Mouse (Mus musculus) liver, embryonic 13.5 days (tissue): ENCODE results near the gene Gm45208. TPM values are rescaled to one million over a fixed set of nuclear protein-coding genes. Genes with fewer than 3 reads are reported as not detected.
"Not testable (repeated sequence)": the region's sequence is repeated elsewhere in the genome, so short reads cannot be mapped to it uniquely, and the experiment has no call there.

ENCODE experiments used
- ATAC-seq: fragments of 200-750 bp; cut with Nextera tagmentation; 2 replicates; pipeline ENCODE4 v1.8.0; 2017; ENCODE audit warnings: low read depth, mild to moderate bottlenecking, moderate number of reproducible peaks, moderate library complexity
- DNase-seq: peaks from one replicate; pipeline ENCODE4 v3.0.0; 2022
- H3K27ac ChIP-seq: fragments of 300-500 bp; sonication (generic); 2 replicates; pipeline ENCODE4 v1.5.1; 2015; ENCODE audit warnings: moderate library complexity, mild to moderate bottlenecking, inconsistent platforms
- H3K27me3 ChIP-seq: fragments of 300-500 bp; sonication (generic); 2 replicates; pipeline ENCODE4 v1.6.1; 2015; ENCODE audit warnings: mild to moderate bottlenecking, inconsistent platforms
- H3K36me3 ChIP-seq: fragments of 300-500 bp; sonication (generic); 2 replicates; pipeline ENCODE4 v1.6.1; 2015; ENCODE audit warnings: mild to moderate bottlenecking, inconsistent platforms
- H3K4me1 ChIP-seq: fragments of 300-500 bp; sonication (generic); replicated peaks from 2 replicates; pipeline ENCODE4 v1.6.1; 2015; ENCODE audit warnings: inconsistent platforms
- H3K4me2 ChIP-seq: fragments of 300-500 bp; sonication (generic); 2 replicates; pipeline ENCODE4 v1.6.1; 2015; ENCODE audit warnings: inconsistent platforms, mild to moderate bottlenecking, moderate library complexity
- H3K4me3 ChIP-seq: fragments of 300-500 bp; sonication (generic); replicated peaks from 2 replicates; pipeline ENCODE4 v1.5.1; 2015; ENCODE audit warnings: mild to moderate bottlenecking, inconsistent platforms
- H3K9ac ChIP-seq: fragments of 300-500 bp; sonication (generic); 2 replicates; pipeline ENCODE4 v1.6.1; 2015; ENCODE audit warnings: mild to moderate bottlenecking, inconsistent platforms
- H3K9me3 ChIP-seq: fragments of 300-500 bp; sonication (generic); replicated peaks from 2 replicates; pipeline ENCODE4 v1.6.1; 2016; ENCODE audit warnings: inconsistent platforms
- WGBS: fragments of 180-500 bp; shearing (Covaris S2); methylation state at CpG from one replicate; pipeline ENCODE4 v1.1.7; 2015; ENCODE audit not compliant: insufficient replicate concordance; 5-methylcytosine and 5-hydroxymethylcytosine counted together
- polyA plus RNA-seq: library from polyadenylated mRNA; unstranded; fragments of >200 nt; fragmentation: Nextera tagmentation; extraction: Ambion mirVana; gene quantifications from 2 replicates; pipeline ENCODE4 v1.2.1, GENCODE M21; 2015

Gene Gm45208
- polyA plus RNA-seq, 1 experiment from 2014 or later: 0.25 TPM

DNA sequence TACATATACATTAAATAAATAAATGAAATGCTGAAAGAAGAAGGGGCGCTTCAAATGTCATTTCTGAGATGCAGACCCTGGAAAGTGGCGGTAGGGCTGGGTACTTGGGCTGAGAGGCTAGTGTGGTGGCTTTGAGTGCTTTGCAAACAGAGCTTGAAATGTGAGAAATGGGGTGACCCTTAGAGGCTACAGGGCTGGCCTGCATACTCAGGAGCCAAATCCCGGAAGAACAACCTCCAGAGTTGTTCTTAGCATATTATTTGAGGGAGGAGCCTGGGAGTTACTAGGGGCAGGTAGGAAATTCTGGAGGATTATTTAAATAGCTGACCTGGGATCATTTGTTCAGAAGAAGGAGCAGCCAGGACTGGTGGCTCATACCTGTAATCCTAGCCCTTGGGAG is 31.6 kb upstream of the Gm45208 start:
- H3K27ac ChIP-seq: no peak overlapping the region
- H3K4me3 ChIP-seq: no peak overlapping the region
- no peaks in the 10 kb centered on the region for H3K27me3 ChIP-seq
- WGBS: 57% methylated on average over 3 of the region's 3 CpGs
- H3K9me3 ChIP-seq: no peaks in the 10 kb centered on the region
- H3K4me2 ChIP-seq: no peak overlapping the region
- no peaks in the 10 kb centered on the region for H3K36me3 ChIP-seq
- H3K9ac ChIP-seq: no peak overlapping the region
- no peaks in the 10 kb centered on the region for H3K4me1 ChIP-seq
- DNase-seq (no peak), ATAC-seq (no peak)

DNA sequence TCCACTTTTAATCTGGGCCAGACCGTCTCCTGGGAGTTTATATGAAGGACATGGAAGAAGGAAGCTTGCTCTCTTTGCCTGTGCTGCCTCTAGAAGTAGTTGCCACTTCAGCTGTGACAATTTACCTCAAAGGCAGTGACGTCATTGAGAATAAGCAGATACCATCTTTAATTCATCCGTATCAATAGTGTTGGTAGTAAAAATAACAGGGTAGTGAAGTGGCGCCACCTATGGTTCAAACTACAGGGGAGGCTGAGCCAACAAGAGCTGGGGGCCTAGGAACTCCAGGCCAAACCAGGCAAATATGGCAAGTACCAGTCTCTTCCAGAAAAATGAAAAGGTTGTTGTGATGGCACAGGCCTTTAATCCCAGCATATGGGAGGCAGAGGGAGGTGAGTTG is 29.2 kb upstream of the Gm45208 start:
- H3K9me3 ChIP-seq: no peaks in the 10 kb centered on the region
- 24% methylated on average over 4 of the region's 4 CpGs for WGBS
- no peaks in the 10 kb centered on the region for H3K27me3 ChIP-seq
- no peak for DNase-seq
- H3K4me1 ChIP-seq: no peaks in the 10 kb centered on the region
- no peak overlapping the region for H3K9ac ChIP-seq
- ATAC-seq: no peak
- H3K27ac ChIP-seq: no peak overlapping the region
- no peak overlapping the region for H3K4me2 ChIP-seq
- H3K36me3 ChIP-seq: no peaks in the 10 kb centered on the region
- no peak overlapping the region for H3K4me3 ChIP-seq

GRCm38 (mm10) chrX:7696520-7696919 is 25.5 kb upstream of the Gm45208 start:
- H3K9me3 ChIP-seq: no peaks in the 10 kb centered on the region
- no peaks in the 10 kb centered on the region for H3K27me3 ChIP-seq
- H3K4me3 ChIP-seq: peak overlapping the region; percentile 72; the same call in 1 of the 2 replicates

DNA sequence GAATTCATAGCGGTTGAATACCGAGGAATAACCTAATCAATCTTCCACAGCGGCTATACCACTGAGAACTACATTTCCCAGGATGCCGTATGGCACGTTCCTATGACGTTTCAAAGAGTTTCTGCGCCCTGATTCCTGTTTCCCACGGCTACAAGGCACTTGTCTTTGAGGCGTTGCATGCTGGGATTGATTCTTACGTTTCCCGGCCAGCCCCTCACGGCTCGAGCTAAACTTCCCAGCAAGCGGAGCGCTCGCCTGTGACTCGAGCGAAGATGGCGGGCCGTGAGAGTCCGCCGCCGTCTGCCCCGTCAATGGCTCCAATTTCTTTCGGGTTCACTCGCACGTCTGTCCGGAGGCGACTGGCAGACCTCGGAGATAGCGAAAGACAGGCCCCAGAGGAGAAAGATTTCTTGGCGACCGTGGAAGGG is 25.1 kb upstream of the Gm45208 start, which contains the start of gene Gpkow:
Gpkow (plus strand) TSS at position 178 of the 428 bp plus-strand sequence.
- Histone ChIP-seq H3K9me3 (no peaks in the 10 kb centered on the region), H3K36me3 (peaks cover 30% of the 10 kb centered on the region), H3K4me3 (peak within 1 kb of the TSS; percentile 72), H3K9ac (peak within 1 kb of the TSS; percentile 80), H3K4me2 (peak within 1 kb of the TSS; percentile 73), H3K27me3 (no peaks in the 10 kb centered on the region), H3K27ac (peak within 1 kb of the TSS; percentile 64), H3K4me1 (peaks cover 10% of the 10 kb centered on the region; the same call in 1 of the 2 replicates)
- DNase-seq (peak; percentile 80), ATAC-seq (peak; percentile 94)
- WGBS: 5% methylated on average over 33 of the region's 33 CpGs

More at GRCm38 (mm10) chrX:7696520-7696919, 25.5 kb upstream of the Gm45208 start:
- H3K27ac ChIP-seq: no peak overlapping the region
- peaks cover 10% of the 10 kb centered on the region; the same call in 1 of the 2 replicates for H3K4me1 ChIP-seq
- WGBS: 32% methylated on average over 6 of the region's 6 CpGs
- peak overlapping the region; percentile 73 for H3K4me2 ChIP-seq
- DNase-seq (no peak), ATAC-seq (peak; percentile 12; the same call in 1 of the 2 replicates)
- peaks cover 26% of the 10 kb centered on the region for H3K36me3 ChIP-seq
- no peak overlapping the region for H3K9ac ChIP-seq

DNA sequence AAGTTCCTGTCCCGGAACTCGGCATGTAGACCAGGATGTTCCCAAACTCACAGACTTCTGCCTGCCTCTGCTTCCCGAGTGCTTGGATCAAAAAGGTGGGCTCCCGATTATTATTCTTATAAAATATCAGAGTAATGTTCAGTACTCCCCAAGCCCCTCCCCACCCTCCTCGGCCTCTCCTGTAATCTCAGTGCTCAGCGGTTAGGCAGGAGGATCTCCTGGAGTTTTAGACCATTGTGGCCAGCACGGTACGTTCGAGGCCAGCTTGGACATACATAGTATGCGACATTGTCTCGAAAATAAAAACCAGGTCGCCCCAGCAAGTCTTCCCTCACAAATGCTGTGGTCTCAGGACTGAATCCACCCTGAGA is 8.3 kb upstream of the Gm45208 start:
- not testable (repeated sequence) for H3K27me3 ChIP-seq, H3K27ac ChIP-seq, H3K36me3 ChIP-seq, H3K9me3 ChIP-seq, H3K4me1 ChIP-seq, DNase-seq
- Histone ChIP-seq H3K9ac (peak overlapping the region; percentile 65), H3K4me2 (peak overlapping the region; percentile 62), H3K4me3 (peak overlapping the region; percentile 57)
- WGBS: 12% methylated on average over 6 of the region's 12 CpGs
- peak; percentile 34 for ATAC-seq

DNA sequence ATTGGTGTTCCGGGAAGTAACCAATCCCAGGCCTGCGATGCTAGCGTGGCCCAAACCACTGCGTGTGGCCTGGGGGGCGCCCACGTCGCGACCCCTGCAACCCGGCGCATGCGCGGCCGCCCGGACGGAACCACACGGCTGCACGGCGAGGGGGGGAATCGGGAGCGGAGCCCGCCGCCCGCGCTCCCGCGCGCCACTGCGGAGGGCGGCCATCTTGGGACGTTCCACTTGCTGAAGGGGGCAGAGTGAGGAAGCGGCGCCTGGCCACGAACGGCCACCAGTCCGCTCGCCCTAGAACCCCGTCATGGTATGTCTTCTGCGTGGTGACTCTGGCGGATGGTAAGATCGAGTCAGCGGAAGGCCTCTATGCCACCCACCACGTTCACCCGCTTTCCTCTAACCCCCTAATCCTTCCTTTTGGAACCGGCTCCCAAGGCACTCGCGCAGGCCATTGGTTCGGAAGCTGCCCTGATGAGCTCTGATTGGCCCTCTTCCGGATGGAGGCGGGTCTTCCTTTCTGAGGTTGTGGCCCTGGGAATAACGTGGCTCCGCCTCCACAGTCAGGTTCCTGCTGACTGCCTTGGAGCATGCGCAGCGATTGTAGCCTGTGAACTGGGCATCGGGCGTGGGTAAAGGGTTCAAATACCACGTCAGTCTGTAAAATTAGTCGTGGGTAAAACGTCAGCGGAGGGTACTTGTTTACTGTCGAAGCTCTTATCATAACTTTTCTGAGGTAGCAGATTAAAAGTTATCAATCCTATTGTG is 7.7 kb upstream of the Gm45208 start, which contains the start of gene Wdr45:
Wdr45 (plus strand) TSS at position 199 of the 765 bp plus-strand sequence.
- not testable (repeated sequence) for H3K9me3 ChIP-seq, H3K36me3 ChIP-seq, H3K27me3 ChIP-seq, H3K4me1 ChIP-seq, H3K27ac ChIP-seq
- peak within 1 kb of the TSS; percentile 62 for H3K4me2 ChIP-seq
- 15% methylated on average over 51 of the region's 60 CpGs for WGBS
- ATAC-seq: peak; percentile 93
- H3K4me3 ChIP-seq: peak within 1 kb of the TSS; percentile 57
- DNase-seq: peak; percentile 91
- peak within 1 kb of the TSS; percentile 65 for H3K9ac ChIP-seq

DNA sequence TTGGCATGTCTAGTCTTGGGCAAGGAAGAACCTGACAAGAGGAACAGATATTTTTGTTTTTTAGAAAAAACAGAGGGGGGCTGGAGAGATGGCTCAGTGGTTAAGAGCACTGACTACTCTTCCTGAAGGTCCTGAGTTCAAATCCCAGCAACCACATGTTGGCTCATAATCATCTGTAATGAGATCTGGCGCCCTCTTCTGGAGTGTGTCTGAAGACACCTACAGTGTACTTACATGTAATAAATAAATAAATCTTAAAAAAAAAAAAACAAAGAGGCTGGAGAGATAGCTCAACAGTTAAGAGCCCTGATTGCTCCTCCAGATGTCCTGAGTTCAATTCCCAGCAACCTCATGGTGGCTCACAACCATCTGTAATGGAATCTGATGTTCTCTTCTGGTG is 6.0 kb upstream of the Gm45208 start:
- 46% methylated on average over 1 of the region's 1 CpGs for WGBS
- ATAC-seq, DNase-seq: not testable (repeated sequence)

DNA sequence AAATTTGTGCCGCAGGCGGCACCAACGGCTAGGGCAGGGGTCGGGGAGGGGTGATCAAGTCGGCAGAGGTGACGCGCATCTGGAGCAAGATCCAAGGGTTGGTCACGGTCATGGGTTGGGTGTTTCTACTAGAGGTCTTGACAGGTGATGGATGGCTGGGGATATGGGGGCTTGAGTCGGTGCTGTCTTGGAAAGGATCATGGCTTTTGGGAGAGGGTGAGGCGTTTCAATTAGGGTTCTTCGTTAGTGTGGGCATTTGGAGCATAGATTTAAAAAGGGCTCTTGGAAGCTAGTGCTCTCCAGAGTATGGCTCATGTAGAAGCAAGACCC is 202 bp downstream of the Gm45208 start:
- H3K27ac ChIP-seq: peak overlapping the region; percentile 82
- 16% methylated on average over 11 of the region's 11 CpGs for WGBS
- peak overlapping the region; percentile 72 for H3K4me3 ChIP-seq
- no peaks in the 10 kb centered on the region for H3K27me3 ChIP-seq
- peak overlapping the region; percentile 71 for H3K4me2 ChIP-seq
- H3K4me1 ChIP-seq: peaks cover 10% of the 10 kb centered on the region
- no peaks in the 10 kb centered on the region for H3K9me3 ChIP-seq
- peak overlapping the region; percentile 74 for H3K9ac ChIP-seq
- ATAC-seq (no peak), DNase-seq (no peak)
- peaks cover 29% of the 10 kb centered on the region for H3K36me3 ChIP-seq

More for the DNA sequence above, 6.0 kb upstream of the Gm45208 start:
- H3K9ac ChIP-seq, H3K4me1 ChIP-seq, H3K9me3 ChIP-seq, H3K27ac ChIP-seq, H3K4me2 ChIP-seq, H3K4me3 ChIP-seq, H3K27me3 ChIP-seq, H3K36me3 ChIP-seq: not testable (repeated sequence)

GRCm38 (mm10) chrX:7722691-7723090 is 646 bp downstream of the Gm45208 start:
- no peak for ATAC-seq
- H3K27ac ChIP-seq: peak overlapping the region; percentile 82
- no peaks in the 10 kb centered on the region for H3K9me3 ChIP-seq
- no peaks in the 10 kb centered on the region for H3K27me3 ChIP-seq
- peaks cover 14% of the 10 kb centered on the region for H3K4me1 ChIP-seq
- peak overlapping the region; percentile 71 for H3K4me2 ChIP-seq
- H3K36me3 ChIP-seq: peaks cover 32% of the 10 kb centered on the region
- H3K9ac ChIP-seq: peak overlapping the region; percentile 74
- WGBS: 15% methylated on average over 4 of the region's 4 CpGs
- H3K4me3 ChIP-seq: peak overlapping the region; percentile 72
- DNase-seq: no peak

- 70% methylated on average over 7 of the region's 7 CpGs for WGBS
These were observed 2.1 kb downstream of the Gm45208 start for GRCm38 (mm10) chrX:7724135-7724534.

GRCm38 (mm10) chrX:7725841-7726240 is 3.8 kb downstream of the Gm45208 start:
- 75% methylated on average over 12 of the region's 12 CpGs for WGBS
- Histone ChIP-seq H3K36me3 (peaks cover 32% of the 10 kb centered on the region), H3K9me3 (no peaks in the 10 kb centered on the region), H3K4me3 (no peak overlapping the region), H3K27ac (no peak overlapping the region), H3K4me1 (peaks cover 22% of the 10 kb centered on the region), H3K27me3 (no peaks in the 10 kb centered on the region), H3K9ac (no peak overlapping the region), H3K4me2 (no peak overlapping the region)
- no peak for ATAC-seq
- DNase-seq: no peak

More at GRCm38 (mm10) chrX:7724135-7724534, 2.1 kb downstream of the Gm45208 start:
- peaks cover 32% of the 10 kb centered on the region for H3K36me3 ChIP-seq
- H3K4me1 ChIP-seq: peaks cover 22% of the 10 kb centered on the region
- no peak overlapping the region for H3K27ac ChIP-seq
- ATAC-seq (no peak), DNase-seq (no peak)
- H3K27me3 ChIP-seq: no peaks in the 10 kb centered on the region
- no peak overlapping the region for H3K4me3 ChIP-seq
- H3K9me3 ChIP-seq: no peaks in the 10 kb centered on the region
- no peak overlapping the region for H3K9ac ChIP-seq
- no peak overlapping the region for H3K4me2 ChIP-seq

DNA sequence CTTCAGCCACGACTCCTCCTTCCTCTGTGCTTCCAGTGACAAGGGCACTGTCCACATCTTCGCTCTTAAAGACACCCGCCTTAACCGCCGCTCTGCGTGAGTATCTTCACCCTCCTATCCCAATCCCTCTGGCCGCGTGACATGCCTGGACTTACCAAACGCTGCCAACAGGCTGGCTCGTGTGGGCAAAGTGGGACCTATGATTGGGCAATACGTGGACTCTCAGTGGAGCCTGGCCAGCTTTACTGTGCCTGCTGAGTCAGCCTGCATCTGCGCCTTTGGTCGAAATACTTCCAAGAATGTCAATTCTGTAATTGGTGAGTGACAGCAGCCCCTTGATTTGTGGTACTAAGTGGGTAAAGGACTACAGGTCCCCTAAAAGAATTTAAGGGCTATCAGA is 5.1 kb downstream of the Gm45208 start:
- H3K27me3 ChIP-seq: no peaks in the 10 kb centered on the region
- H3K4me2 ChIP-seq: no peak overlapping the region
- ATAC-seq: no peak
- no peak overlapping the region for H3K4me3 ChIP-seq
- H3K9ac ChIP-seq: no peak overlapping the region
- H3K9me3 ChIP-seq: no peaks in the 10 kb centered on the region
- no peak overlapping the region for H3K27ac ChIP-seq
- no peak for DNase-seq
- H3K4me1 ChIP-seq: peaks cover 19% of the 10 kb centered on the region
- peaks cover 32% of the 10 kb centered on the region for H3K36me3 ChIP-seq
- 83% methylated on average over 13 of the region's 13 CpGs for WGBS
